Mouse (Mus musculus): ENCODE measurements at regions not wholly inside any gene's neighbourhood (a gene's known extent, or its start where the extent isn't known, plus 50 kb on each side); places are given as distances from the start of the nearest gene placed in this dataset.
"Not testable (repeated sequence)": the region's sequence is repeated elsewhere in the genome, so short reads cannot be mapped to it uniquely, and the experiment has no call there.

- no peak for DNase-seq (ENCODE audit: low read depth, low spot score)
These were observed 103.2 kb upstream of the Cep85l start for GRCm38 (mm10) chr10:53482919-53483318.

- no peak for DNase-seq (ENCODE audit: low read depth, low spot score)
These were observed 90.5 kb upstream of the Cep85l start for GRCm38 (mm10) chr10:53470200-53470599.

GRCm38 (mm10) chr10:53469611-53470010 is 89.9 kb upstream of the Cep85l start:
- DNase-seq (ENCODE audit: low read depth, low spot score): no peak

GRCm38 (mm10) chr10:53468293-53468545 is 88.5 kb upstream of the Cep85l start:
- DNase-seq (ENCODE audit: low read depth, low spot score): no peak

GRCm38 (mm10) chr10:53467472-53468292 is 87.9 kb upstream of the Cep85l start:
- DNase-seq (ENCODE audit: low read depth, low spot score): no peak

GRCm38 (mm10) chr10:53466851-53467250 is 87.1 kb upstream of the Cep85l start:
- no peak for DNase-seq (ENCODE audit: low read depth, low spot score)

GRCm38 (mm10) chr10:53466261-53466660 is 86.5 kb upstream of the Cep85l start:
- DNase-seq (ENCODE audit: low read depth, low spot score): no peak

GRCm38 (mm10) chr10:53464581-53464980 is 84.8 kb upstream of the Cep85l start:
- DNase-seq (ENCODE audit: low read depth, low spot score): peak; percentile 24

- DNase-seq (ENCODE audit: low read depth, low spot score): no peak
These were observed 84.3 kb upstream of the Cep85l start for GRCm38 (mm10) chr10:53464006-53464405.

GRCm38 (mm10) chr10:53463471-53463870 is 83.7 kb upstream of the Cep85l start:
- no peak for DNase-seq (ENCODE audit: low read depth, low spot score)

- DNase-seq (ENCODE audit: low read depth, low spot score): no peak
These were observed 82.9 kb upstream of the Cep85l start for GRCm38 (mm10) chr10:53462449-53463308.

GRCm38 (mm10) chr10:53461070-53461781 is 81.5 kb upstream of the Cep85l start:
- DNase-seq (ENCODE audit: low read depth, low spot score): no peak

GRCm38 (mm10) chr10:53459706-53460105 is 80.0 kb upstream of the Cep85l start:
- not testable (repeated sequence) for DNase-seq (ENCODE audit: low read depth, low spot score)

- DNase-seq (ENCODE audit: low read depth, low spot score): no peak
These were observed 76.4 kb upstream of the Cep85l start for GRCm38 (mm10) chr10:53456027-53456713.

GRCm38 (mm10) chr10:53444789-53445188 is 65.0 kb upstream of the Cep85l start:
- no peak for DNase-seq (ENCODE audit: low read depth, low spot score)

- no peak for DNase-seq (ENCODE audit: low read depth, low spot score)
These were observed 63.7 kb upstream of the Cep85l start for GRCm38 (mm10) chr10:53443443-53443842.

- DNase-seq (ENCODE audit: low read depth, low spot score): no peak
These were observed 63.2 kb upstream of the Cep85l start for GRCm38 (mm10) chr10:53442912-53443311.

- no peak for DNase-seq (ENCODE audit: low read depth, low spot score)
These were observed 60.5 kb upstream of the Cep85l start for GRCm38 (mm10) chr10:53440251-53440650.

- DNase-seq (ENCODE audit: low read depth, low spot score): no peak
These were observed 58.6 kb upstream of the Cep85l start for GRCm38 (mm10) chr10:53438388-53438787.

- no peak for DNase-seq (ENCODE audit: low read depth, low spot score)
These were observed 58.0 kb upstream of the Cep85l start for GRCm38 (mm10) chr10:53437724-53438123.

- no peak for DNase-seq (ENCODE audit: low read depth, low spot score)
These were observed 56.3 kb upstream of the Cep85l start for GRCm38 (mm10) chr10:53436023-53436475.

All from telencephalon, adult 2 months (tissue).